Mouse (Mus musculus): ENCODE results near the gene Sumf2.

Sumf2 gene

GRCm38 (mm10) chr5:129907775-129908174 lies 61.0 kb downstream of the Sumf2 start:
- in situ Hi-C loops (cut with MseI, MboI), result no loop called here

- in situ Hi-C loops (cut with MseI, MboI), result no loop called here
Observed at GRCm38 (mm10) chr5:129908242-129908965, 61.6 kb downstream of the Sumf2 start, which contains the start of gene Nupr1l. Nupr1l (plus strand) TSS chr5:129908540.

GRCm38 (mm10) chr5:129909147-129909546 lies 62.4 kb downstream of the Sumf2 start:
- in situ Hi-C loops (cut with MseI, MboI), result no loop called here

DNA sequence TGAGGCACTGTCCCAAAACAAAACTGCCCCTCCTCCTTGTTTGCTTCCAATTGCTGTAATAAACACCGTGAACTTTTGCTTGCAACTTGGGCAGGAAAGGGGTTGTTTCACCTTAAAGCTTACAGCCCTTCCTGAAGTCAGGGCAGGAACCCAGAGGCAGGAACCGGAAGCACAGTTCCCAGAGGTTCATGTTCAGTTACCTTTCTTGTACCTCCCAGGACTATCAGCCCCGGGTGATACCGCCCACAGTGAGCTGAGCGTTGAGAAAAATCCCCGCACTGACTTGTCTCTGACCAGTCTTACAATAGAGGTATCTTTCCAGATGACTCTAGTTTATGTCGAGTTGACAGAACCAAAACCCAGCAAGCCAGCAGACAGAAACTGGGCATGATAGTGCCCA lies 62.8 kb downstream of the Sumf2 start:
- in situ Hi-C loops (cut with MseI, MboI), result no loop called here
